Mouse (Mus musculus) CD4-positive, CD25-positive, alpha-beta regulatory T cell, adult 4 months (primary cell): ENCODE results near the gene Spry1. TPM values are rescaled to one million over a fixed set of nuclear protein-coding genes. Genes with fewer than 3 reads are reported as not detected.

Experiments
- ATAC-seq: one replicate; pipeline ENCODE4 v1.8.0; 2017
- polyA plus RNA-seq, 2 experiments: library from polyadenylated mRNA; unstranded; fragments of 100-300 nt; shearing (Covaris generic); gene quantifications; one replicate each; pipeline ENCODE4 v1.2.1; 2017

The Spry1 gene
- polyA plus RNA-seq, 2 experiments from 2014 or later = 9.2 to 11.5 TPM

GRCm38 (mm10) chr3:37672266-37673040, 32.7 kb downstream of the Spry1 start:
- ATAC-seq = peak; percentile 55

GRCm38 (mm10) chr3:37673513-37674261, 33.9 kb downstream of the Spry1 start:
- no peak for ATAC-seq

GRCm38 (mm10) chr3:37675056-37675525, 35.3 kb downstream of the Spry1 start:
- peak; percentile 53 for ATAC-seq

- no peak for ATAC-seq
These were observed 36.5 kb downstream of the Spry1 start for GRCm38 (mm10) chr3:37676291-37676690.

- ATAC-seq = no peak
These were observed 46.5 kb downstream of the Spry1 start for GRCm38 (mm10) chr3:37686219-37686618.

GRCm38 (mm10) chr3:37686751-37687150, 47.0 kb downstream of the Spry1 start:
- peak; percentile 37 for ATAC-seq

- peak; percentile 89 for ATAC-seq
These were observed 47.6 kb downstream of the Spry1 start for GRCm38 (mm10) chr3:37687158-37687980.

GRCm38 (mm10) chr3:37692945-37693344, 53.2 kb downstream of the Spry1 start:
- ATAC-seq = no peak

GRCm38 (mm10) chr3:37693552-37693951, 53.8 kb downstream of the Spry1 start:
- ATAC-seq = no peak

Other genes starting within 250 kb of the Spry1 start
- 10 to 100 TPM; 21.9 to 41.4 TPM for gene Spata5, start 220.1 kb upstream of the Spry1 start, polyA plus RNA-seq
- 10 to 100 TPM; 11.1 to 13.4 TPM for gene Nudt6, start 219.7 kb upstream of the Spry1 start, polyA plus RNA-seq
- 1 to 10 TPM; 1.9 to 3.1 TPM for gene Gm5148, start 84.5 kb downstream of the Spry1 start, polyA plus RNA-seq